Mouse (Mus musculus) inflammation-experienced regulatory T-cells, adult 6 months (primary cell): ENCODE data around the gene Cap1. TPM values are rescaled to one million over a fixed set of nuclear protein-coding genes. Genes with fewer than 3 reads are reported as not detected.

Source experiments
- ATAC-seq: one replicate; pipeline ENCODE4 v1.8.0; 2017
- polyA plus RNA-seq, 3 experiments: library from polyadenylated mRNA; unstranded; fragments of 100-300 nt; shearing (Covaris generic); gene quantifications; one replicate each; pipeline ENCODE4 v1.2.1; 2017

The Cap1 gene
- polyA plus RNA-seq, result 100 to 1,000 TPM; 303 to 446 (median 377) TPM

DNA sequence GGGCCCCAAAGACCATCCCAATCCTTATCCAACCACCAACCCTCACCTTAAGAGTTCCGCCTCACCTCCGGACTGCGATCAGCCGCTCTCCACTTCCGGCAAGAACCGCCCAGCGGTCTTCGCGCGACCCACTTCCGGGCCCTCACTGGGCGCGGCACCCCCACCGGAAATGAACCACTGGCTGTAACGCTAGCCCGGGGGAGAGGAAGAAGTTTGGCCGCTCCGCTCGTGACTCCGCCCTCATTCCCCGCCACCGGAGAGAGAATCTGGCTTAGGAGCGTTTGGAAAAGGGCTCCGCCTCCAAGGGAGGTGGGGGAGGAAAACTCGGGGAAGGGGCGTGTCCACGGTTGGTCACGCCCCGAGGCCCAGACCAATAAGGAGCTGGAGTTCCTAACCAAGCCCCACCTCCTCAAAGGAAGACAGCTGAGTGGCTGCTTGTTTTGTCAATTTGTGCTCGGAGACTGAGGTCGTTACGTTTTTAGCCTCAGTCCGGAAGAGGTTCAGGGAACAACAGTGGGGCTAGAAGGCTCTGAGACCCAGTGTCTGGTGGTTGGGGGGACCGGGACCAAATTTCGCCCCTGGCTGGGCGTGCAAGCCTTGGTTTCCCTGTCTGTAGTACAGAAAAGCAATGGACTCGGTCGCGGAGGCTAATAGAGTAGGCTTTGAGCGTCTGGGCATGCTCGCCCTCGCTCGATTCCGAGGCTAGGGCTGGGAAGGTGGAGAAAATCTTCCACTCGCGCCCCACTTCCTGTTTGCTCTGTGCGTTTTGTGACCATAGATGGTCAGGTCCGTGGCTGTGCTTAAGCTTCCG, at the start of gene Cap1:
Cap1 (minus strand) TSS at position 289 of the 811 bp plus-strand sequence.
- ATAC-seq, result peak; percentile 90

- ATAC-seq, result peak; percentile 78
These were observed 48.0 kb upstream of the Cap1 start for GRCm38 (mm10) chr4:122933857-122934256.

GRCm38 (mm10) chr4:122933051-122933591, 47.3 kb upstream of the Cap1 start:
- peak; percentile 70 for ATAC-seq

GRCm38 (mm10) chr4:122932239-122932978, 46.6 kb upstream of the Cap1 start:
- peak; percentile 46 for ATAC-seq

DNA sequence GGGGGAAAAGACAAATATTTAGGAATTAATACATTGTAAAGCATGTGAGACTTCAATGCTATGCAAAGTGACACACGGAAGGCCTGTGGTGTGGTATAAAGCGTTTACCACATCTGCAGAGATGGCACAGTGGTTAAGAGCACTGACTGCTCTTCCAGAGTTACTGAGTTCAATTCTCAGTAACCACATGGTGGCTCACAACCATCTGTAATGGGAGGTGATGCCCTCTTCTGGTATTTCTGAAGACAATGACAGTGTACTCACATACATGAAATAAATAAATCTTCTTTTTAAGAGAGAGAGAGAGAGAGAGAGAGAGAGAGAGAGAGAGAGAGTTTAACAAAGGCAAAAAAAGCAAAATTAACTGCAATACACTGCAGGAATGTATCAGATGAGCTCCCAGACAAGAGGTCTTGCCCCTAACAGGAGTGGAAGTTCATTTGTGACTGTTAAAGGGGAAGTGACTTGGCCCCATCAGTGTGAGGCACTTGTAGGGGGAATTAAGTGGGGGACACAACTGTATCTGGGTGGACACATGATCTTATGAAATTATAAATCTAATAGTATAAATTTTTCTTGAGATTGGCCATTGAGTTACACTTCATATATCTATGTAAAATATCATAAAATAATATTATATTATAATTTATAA, 45.2 kb upstream of the Cap1 start:
- ATAC-seq, result no peak

DNA sequence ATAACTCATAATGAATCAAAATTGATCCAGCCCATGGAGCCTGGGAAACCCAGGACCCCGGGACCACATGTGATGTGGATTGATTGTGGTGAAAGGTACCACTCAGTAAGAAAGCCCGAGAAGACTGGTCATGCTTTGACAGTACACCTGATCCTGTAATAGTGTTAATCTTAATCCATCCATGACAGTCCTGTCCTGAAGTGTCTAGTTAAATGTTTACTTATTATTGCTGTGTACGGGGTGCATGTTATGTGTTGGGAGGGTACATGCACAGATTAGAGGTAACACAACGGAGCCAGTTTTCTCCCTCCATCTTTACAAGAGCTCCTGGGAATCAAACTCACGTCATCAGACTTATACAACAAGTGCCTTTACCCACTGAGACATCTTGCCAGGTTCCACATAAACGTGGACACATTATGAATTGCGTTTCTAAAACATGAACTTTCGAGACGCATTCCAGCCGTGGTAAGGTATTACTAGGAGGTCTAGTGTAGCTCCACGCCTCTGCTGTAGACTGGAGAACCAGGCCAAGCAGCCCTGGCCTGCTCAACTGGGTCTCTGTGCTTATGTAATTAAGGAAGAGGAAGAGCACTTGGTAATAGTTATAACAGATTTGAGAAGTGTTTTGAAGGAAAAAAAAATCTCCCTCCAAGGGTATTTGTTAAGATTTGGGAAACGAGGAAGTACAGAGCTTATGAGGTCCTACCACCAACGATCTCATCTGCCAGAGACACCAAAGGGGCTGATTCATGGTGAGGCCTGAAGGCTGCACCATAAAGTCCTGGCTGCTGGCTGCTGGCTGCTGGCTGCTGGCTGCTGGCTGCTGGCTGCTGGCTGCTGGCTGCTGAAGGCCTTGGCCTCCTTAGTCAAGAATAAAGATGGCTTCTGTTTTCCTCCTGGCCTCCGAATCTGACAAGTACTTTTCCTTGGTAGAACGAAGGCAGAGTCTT, 37.8 kb upstream of the Cap1 start:
- no peak for ATAC-seq

DNA sequence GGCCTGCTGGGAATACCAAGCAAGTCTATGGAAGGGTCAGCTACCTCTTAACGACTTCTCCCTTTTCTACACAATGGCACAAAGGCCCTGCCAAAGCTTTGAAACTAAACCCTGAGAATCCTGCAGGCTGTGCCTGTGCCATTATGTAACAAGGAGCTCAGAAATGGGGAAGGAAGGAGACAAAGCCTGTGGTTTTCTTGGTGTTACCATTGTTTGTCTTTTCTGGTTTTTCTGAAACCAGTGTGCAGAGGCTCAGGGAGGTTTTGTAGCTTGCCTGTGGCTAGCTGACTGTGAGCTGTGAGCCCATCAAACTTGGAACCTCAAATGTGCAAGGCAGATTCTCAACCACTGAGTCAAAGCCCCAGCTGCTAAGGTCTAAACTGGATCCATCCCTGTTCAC, 37.0 kb upstream of the Cap1 start:
- ATAC-seq, result no peak

- ATAC-seq, result no peak
These were observed 30.1 kb upstream of the Cap1 start for GRCm38 (mm10) chr4:122915985-122916384.

- no peak for ATAC-seq
These were observed 28.3 kb upstream of the Cap1 start for GRCm38 (mm10) chr4:122914186-122914585.

DNA sequence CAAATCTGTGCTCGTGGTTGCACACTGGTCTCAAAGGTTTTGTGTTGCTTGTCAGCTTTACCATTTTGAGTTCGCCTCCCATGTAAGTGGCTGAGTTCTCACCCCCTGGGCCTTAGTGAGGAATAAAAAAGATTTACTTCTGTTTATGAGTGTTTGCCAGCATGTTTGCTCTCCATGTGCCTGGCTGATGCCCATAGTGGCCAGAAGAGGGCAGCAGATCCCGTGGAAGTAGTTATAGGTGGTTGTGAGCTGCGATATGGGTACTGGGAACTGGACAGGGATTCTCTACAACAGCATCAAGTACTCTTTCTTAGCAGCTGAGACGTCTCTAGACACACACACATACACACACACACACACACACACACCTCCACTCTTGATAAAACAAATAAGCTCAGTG, 26.8 kb upstream of the Cap1 start:
- ATAC-seq, result no peak

DNA sequence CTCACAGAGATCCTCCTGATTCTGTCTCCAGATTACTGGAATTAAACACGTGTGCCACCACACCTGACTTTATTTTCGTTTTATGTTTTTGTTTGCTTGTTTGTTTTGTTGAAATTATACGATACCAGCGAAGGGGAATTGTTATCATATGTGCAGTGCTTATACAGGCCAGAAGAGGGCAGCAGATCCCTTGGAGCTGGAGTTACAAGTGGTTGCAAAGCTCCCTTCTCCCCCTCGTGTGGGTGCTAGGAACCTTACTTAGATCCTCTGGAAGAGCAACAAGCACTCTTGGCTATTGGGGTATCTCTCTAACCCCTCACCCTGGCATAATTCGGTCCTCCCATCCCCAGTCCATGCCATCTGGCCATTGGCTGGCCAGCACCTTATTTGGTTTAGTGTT, 24.7 kb upstream of the Cap1 start:
- ATAC-seq, result no peak

DNA sequence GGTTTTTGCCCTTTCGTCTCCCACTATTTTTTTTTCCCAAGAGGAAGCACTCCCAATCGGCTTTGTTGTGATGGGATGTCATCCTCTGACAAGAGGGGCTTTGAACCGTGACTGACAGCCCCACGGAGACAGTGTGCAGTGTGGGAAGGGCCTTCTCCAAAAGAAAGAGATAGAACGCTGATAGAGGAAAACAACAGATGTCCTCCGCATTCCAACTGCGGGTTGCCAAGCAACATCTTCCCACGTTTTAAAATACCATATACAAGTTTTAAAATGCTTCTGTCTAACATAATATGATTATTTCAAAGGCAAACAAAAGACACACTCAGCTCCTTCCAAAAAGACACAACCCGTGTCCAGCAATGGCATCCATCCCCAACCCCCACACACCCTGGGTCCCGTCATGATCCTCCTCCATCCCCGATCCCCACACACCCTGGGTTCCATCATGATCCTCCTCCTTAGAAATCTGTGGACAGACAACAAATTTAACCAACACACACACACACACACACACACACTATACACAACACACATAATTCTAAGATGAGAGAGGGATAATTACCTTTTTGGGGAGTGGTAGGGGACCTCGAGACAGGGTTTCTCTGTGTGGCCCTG, 23.8 kb upstream of the Cap1 start:
- ATAC-seq, result no peak

DNA sequence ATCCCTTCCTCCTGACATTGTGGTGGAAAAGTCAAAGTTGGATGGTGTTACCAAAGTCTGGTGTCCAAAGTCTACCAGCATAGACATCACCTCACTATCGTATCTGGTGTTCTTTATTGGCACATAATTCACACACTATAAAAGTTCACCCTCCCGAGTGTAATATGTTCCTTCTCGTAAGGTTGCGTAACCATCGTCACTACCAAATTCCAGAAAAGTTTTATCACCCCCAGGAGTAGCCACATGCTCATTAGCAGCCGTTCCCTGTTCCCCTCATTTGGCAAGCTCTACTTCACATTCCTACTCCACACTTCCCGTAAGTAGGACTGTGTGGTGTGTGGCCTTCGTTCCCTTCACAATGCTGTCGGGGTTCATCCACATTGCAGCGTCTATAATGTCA, 19.5 kb upstream of the Cap1 start:
- no peak for ATAC-seq

DNA sequence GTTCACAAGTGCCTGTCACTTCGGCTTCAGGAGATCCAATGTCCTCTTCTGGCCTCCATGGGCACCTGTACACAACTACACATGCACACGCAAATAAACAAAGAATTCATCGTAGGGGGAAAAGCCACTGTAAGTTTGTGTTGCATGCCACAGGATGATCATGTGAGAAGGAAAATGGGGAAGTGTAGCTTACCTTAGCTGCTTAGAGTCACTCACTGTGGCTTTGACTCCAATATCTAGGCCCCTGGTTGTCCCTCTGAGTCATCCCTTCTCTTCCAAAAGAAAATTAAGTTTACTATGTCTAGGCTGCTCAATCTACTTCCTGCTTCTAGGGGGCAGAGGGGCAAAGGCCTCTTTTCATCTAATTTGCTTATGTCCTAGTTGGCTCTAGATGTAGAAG, 17.9 kb upstream of the Cap1 start:
- no peak for ATAC-seq

GRCm38 (mm10) chr4:122902156-122902555, 16.3 kb upstream of the Cap1 start:
- no peak for ATAC-seq

GRCm38 (mm10) chr4:122898313-122898712, 12.5 kb upstream of the Cap1 start:
- peak; percentile 100 for ATAC-seq

GRCm38 (mm10) chr4:122897750-122898149, 11.9 kb upstream of the Cap1 start:
- no peak for ATAC-seq

DNA sequence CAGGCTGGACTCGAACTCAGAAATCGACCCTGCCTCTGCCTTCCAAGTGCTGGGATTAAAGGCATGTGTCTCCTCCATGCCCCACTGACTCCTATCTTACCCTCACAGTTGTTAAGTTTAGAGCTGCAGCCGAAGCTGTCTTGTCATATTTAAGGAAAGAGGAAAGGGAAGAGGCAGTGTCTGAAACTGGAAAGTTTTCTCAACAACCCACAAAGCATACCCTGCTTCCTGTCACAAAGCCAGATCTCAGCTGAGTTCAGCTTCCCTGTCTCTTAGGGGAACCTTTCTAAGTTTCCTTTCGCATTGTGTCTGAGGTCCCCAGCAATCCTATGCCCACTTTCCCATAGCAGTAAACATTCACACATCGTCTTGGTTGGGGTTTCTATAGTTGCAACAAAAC, 6.3 kb upstream of the Cap1 start:
- no peak for ATAC-seq

- ATAC-seq, result no peak
These were observed 5.7 kb upstream of the Cap1 start for GRCm38 (mm10) chr4:122891597-122891996.

DNA sequence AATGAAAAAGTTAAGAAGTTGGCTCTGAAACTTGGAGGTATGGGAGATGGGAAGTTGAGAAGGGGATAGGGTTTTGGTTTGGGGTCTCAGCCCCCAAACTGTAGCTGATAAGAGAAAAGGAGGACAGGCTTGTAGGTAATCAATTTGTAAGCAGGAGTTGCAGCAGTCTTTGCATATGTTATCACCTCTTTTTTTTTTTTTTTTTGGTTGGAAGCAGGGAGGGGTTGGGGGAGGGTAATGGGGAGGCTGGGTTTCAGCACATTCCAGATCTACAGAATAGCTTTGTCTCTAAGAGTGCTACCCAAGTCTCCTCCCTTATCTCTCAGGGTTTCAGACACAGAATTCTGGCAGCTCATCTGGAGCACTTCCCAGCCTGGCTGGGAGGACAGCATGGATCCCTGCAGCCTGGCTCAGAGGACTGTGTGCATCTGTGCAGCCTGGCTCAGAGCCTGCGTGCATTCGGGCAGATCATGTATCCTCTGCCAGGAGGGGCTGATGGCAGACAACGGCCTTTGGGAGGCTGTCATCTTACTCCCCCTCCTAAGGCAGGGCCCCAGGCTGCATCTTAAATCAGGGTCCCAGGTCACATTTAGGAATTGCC, 5.1 kb upstream of the Cap1 start:
- ATAC-seq, result no peak

DNA sequence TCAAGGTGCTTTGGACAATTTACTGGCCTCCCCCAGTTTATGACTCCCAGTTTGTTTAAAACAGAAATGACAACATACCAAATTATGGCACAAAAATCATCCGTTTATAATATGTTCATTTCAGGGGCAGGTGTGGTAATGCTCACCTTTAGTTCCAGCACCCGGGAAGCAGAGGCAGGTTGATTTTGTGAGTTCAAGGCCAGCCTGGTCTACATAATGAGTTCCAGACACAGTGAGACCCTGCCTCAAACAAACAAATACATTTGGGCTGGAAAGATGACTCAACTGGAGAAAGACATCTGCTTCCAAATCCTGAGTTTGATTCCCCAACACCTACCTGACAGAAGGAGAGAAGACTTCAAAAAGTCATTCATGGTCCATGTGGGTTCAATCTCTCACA, 1.5 kb upstream of the Cap1 start:
- no peak for ATAC-seq
